Mouse (Mus musculus): ENCODE results near the gene Fra10ac1. TPM values are rescaled to one million over a fixed set of nuclear protein-coding genes. Genes with fewer than 3 reads are reported as not detected.

The Fra10ac1 gene
- total RNA-seq (2021) (10 to 100 TPM; 11.2 to 16.3 TPM), polyA plus RNA-seq (2012; rRNA removed) (2.6 and 4.5 TPM in 2 replicates)
- long read RNA-seq, transcript Fra10ac1-201 (14 exons, 1,402 nt): major isoform, 12 of 16 reads
- long read RNA-seq, partial matches to known transcripts: 2 of 16 reads
- long read RNA-seq, other reads (novel, unspliced or antisense): 2 of 16 reads

- peak; percentile 94 for DNase-seq
Observed at GRCm38 (mm10) chr19:38223905-38224684, at the start of gene Fra10ac1. Fra10ac1 (minus strand) TSS chr19:38224156.

- DNase-seq: no peak
Observed at GRCm38 (mm10) chr19:38271071-38271470, 47.1 kb upstream of the Fra10ac1 start.

- DNase-seq: no peak
Observed at GRCm38 (mm10) chr19:38267469-38267868, 43.5 kb upstream of the Fra10ac1 start.

- no peak for DNase-seq
Observed at GRCm38 (mm10) chr19:38265767-38266166, 41.8 kb upstream of the Fra10ac1 start.

GRCm38 (mm10) chr19:38264505-38265500 is 40.8 kb upstream of the Fra10ac1 start, which contains the start of gene Lgi1:
Lgi1 (plus strand) TSS chr19:38264536.
- DNase-seq: no peak

- DNase-seq: peak; percentile 15
Observed at GRCm38 (mm10) chr19:38263829-38264504, 40.0 kb upstream of the Fra10ac1 start.

GRCm38 (mm10) chr19:38261351-38261750 is 37.4 kb upstream of the Fra10ac1 start:
- DNase-seq: no peak

- no peak for DNase-seq
Observed at GRCm38 (mm10) chr19:38260346-38260745, 36.4 kb upstream of the Fra10ac1 start.

- no peak for DNase-seq
Observed at GRCm38 (mm10) chr19:38259436-38259835, 35.5 kb upstream of the Fra10ac1 start.

- no peak for DNase-seq
Observed at GRCm38 (mm10) chr19:38258651-38259065, 34.7 kb upstream of the Fra10ac1 start.

- DNase-seq: peak; percentile 44
Observed at GRCm38 (mm10) chr19:38253796-38254195, 29.8 kb upstream of the Fra10ac1 start.

GRCm38 (mm10) chr19:38249627-38250026 is 25.7 kb upstream of the Fra10ac1 start:
- no peak for DNase-seq

- no peak for DNase-seq
Observed at GRCm38 (mm10) chr19:38246177-38246622, 22.2 kb upstream of the Fra10ac1 start.

- DNase-seq: no peak
Observed at GRCm38 (mm10) chr19:38245361-38246176, 21.6 kb upstream of the Fra10ac1 start.

GRCm38 (mm10) chr19:38244748-38245147 is 20.8 kb upstream of the Fra10ac1 start:
- no peak for DNase-seq

GRCm38 (mm10) chr19:38242314-38242852 is 18.4 kb upstream of the Fra10ac1 start:
- no peak for DNase-seq

GRCm38 (mm10) chr19:38238213-38238951 is 14.4 kb upstream of the Fra10ac1 start:
- DNase-seq: no peak

GRCm38 (mm10) chr19:38237834-38238212 is 13.9 kb upstream of the Fra10ac1 start:
- no peak for DNase-seq

- no peak for DNase-seq
Observed at GRCm38 (mm10) chr19:38236526-38236925, 12.6 kb upstream of the Fra10ac1 start.

- DNase-seq: no peak
Observed at GRCm38 (mm10) chr19:38232516-38232915, 8.6 kb upstream of the Fra10ac1 start.
